Mouse (Mus musculus) bone marrow macrophage, adult 2 months (primary cell): ENCODE results near the gene Rpl3l. TPM values are rescaled to one million over a fixed set of nuclear protein-coding genes. Genes with fewer than 3 reads are reported as not detected.
A peak's percentile ranks its signal among the peaks of the same experiment; 100 is the strongest.

Source experiments
- H3K27ac ChIP-seq: 2 replicates; pipeline ENCODE4 v1.5.1; 2012; ENCODE audit warnings: low read depth, low read length; ENCODE audit not compliant: insufficient read depth
- H3K4me1 ChIP-seq: 2 replicates; pipeline ENCODE4 v1.6.1; 2012; ENCODE audit warnings: low read length; ENCODE audit not compliant: control insufficient read depth, insufficient read depth
- H3K4me3 ChIP-seq: 2 replicates; pipeline ENCODE4 v1.5.1; 2012; ENCODE audit warnings: mild to moderate bottlenecking, low read length, moderate library complexity; ENCODE audit not compliant: insufficient read depth
- CTCF ChIP-seq: IDR thresholded peaks from 2 replicates; pipeline ENCODE4 v1.5.1; 2012; ENCODE audit warnings: low read depth, mild to moderate bottlenecking, low read length, moderate library complexity
- POLR2A ChIP-seq: IDR thresholded peaks from 2 replicates; pipeline ENCODE4 v1.6.1; 2012; ENCODE audit warnings: mild to moderate bottlenecking, low read depth, low read length, borderline replicate concordance
- polyA plus RNA-seq: library from polyadenylated mRNA; stranded (reverse); fragments of >200 nt; gene quantifications from 2 replicates; pipeline ENCODE4 v1.2.4, GENCODE M21; 2012; ENCODE audit not compliant: missing spikeins, insufficient read depth, insufficient read length

Rpl3l gene
- polyA plus RNA-seq, 1 experiment = not detected

- TF ChIP-seq POLR2A (no peak), CTCF (no peak)
- H3K27ac ChIP-seq = no peak overlapping the region
- H3K4me1 ChIP-seq = peaks cover 27% of the 10 kb centered on the region
These were observed 16.3 kb downstream of the Rpl3l start for GRCm38 (mm10) chr17:24743896-24744295.

GRCm38 (mm10) chr17:24744381-24744780 is 16.8 kb downstream of the Rpl3l start:
- no peak overlapping the region for H3K4me3 ChIP-seq
- H3K4me1 ChIP-seq = peaks cover 22% of the 10 kb centered on the region
- no peak overlapping the region for H3K27ac ChIP-seq
- TF ChIP-seq POLR2A (no peak), CTCF (no peak)

More at GRCm38 (mm10) chr17:24743896-24744295, 16.3 kb downstream of the Rpl3l start:
- no peak overlapping the region for H3K4me3 ChIP-seq

GRCm38 (mm10) chr17:24745526-24746497 is 18.2 kb downstream of the Rpl3l start:
- peak; percentile 79 for TF ChIP-seq CTCF
- TF ChIP-seq POLR2A = no peak
- Histone ChIP-seq H3K4me1 (peaks cover 18% of the 10 kb centered on the region), H3K4me3 (no peak overlapping the region), H3K27ac (no peak overlapping the region)

GRCm38 (mm10) chr17:24746986-24747385 is 19.4 kb downstream of the Rpl3l start:
- Histone ChIP-seq H3K27ac (no peak overlapping the region), H3K4me3 (no peak overlapping the region), H3K4me1 (peaks cover 9% of the 10 kb centered on the region)
- TF ChIP-seq POLR2A = no peak
- TF ChIP-seq CTCF = no peak

GRCm38 (mm10) chr17:24751528-24751927 is 23.9 kb downstream of the Rpl3l start:
- Histone ChIP-seq H3K27ac (no peak overlapping the region), H3K4me1 (no peaks in the 10 kb centered on the region), H3K4me3 (no peak overlapping the region)
- TF ChIP-seq POLR2A = no peak
- TF ChIP-seq CTCF = no peak

- H3K4me3 ChIP-seq = peak within 1 kb of the TSS; percentile 60
- no peak within 1 kb of the TSS for H3K27ac ChIP-seq
- no peak for TF ChIP-seq POLR2A
- TF ChIP-seq CTCF = no peak
- H3K4me1 ChIP-seq = no peaks in the 10 kb centered on the region
These were observed 25.1 kb downstream of the Rpl3l start, which contains the start of gene Hs3st6 for GRCm38 (mm10) chr17:24752415-24753394. Gene Hs3st6 (plus strand): TSS chr17:24752988.

GRCm38 (mm10) chr17:24757394-24757793 is 29.8 kb downstream of the Rpl3l start:
- Histone ChIP-seq H3K4me1 (no peaks in the 10 kb centered on the region), H3K4me3 (no peak overlapping the region), H3K27ac (no peak overlapping the region)
- no peak for TF ChIP-seq POLR2A
- TF ChIP-seq CTCF = no peak

GRCm38 (mm10) chr17:24761121-24761520 is 33.5 kb downstream of the Rpl3l start:
- no peak overlapping the region for H3K4me3 ChIP-seq
- H3K27ac ChIP-seq = no peak overlapping the region
- H3K4me1 ChIP-seq = no peaks in the 10 kb centered on the region
- no peak for TF ChIP-seq CTCF
- TF ChIP-seq POLR2A = no peak
